Mouse (Mus musculus): ENCODE results near the gene Abca4. TPM values are rescaled to one million over a fixed set of nuclear protein-coding genes. Genes with fewer than 3 reads are reported as not detected.

Gene Abca4
- total and polyA plus RNA-seq, 2 experiments from 2014 or later: 1.1 to 3.1 TPM

GRCm38 (mm10) chr3:122018421-122018820 is 25.8 kb upstream of the Abca4 start:
- Histone ChIP-seq H3K27me3 (ENCODE audit: insufficient read depth, low read length) (no peaks in the 10 kb centered on the region), H3K4me3 (ENCODE audit: low read depth, low read length) (no peak overlapping the region), H3K9me3 (ENCODE audit: low read length) (no peaks in the 10 kb centered on the region), H3K9ac (no peak overlapping the region), H3K27ac (ENCODE audit: low read depth, low read length) (no peak overlapping the region), H3K4me2 (ENCODE audit: low read depth) (no peak overlapping the region), H3K4me1 (ENCODE audit: insufficient read depth) (no peaks in the 10 kb centered on the region), H3K36me3 (ENCODE audit: insufficient read depth) (no peaks in the 10 kb centered on the region)
- TF ChIP-seq CTCF (IDR thresholded peaks at IDR 0.05; ENCODE audit: low read depth): no peak
- no peak for ATAC-seq
- no peak for DNase-seq
- WGBS: 91% methylated on average over 7 of the region's 7 CpGs

DNA sequence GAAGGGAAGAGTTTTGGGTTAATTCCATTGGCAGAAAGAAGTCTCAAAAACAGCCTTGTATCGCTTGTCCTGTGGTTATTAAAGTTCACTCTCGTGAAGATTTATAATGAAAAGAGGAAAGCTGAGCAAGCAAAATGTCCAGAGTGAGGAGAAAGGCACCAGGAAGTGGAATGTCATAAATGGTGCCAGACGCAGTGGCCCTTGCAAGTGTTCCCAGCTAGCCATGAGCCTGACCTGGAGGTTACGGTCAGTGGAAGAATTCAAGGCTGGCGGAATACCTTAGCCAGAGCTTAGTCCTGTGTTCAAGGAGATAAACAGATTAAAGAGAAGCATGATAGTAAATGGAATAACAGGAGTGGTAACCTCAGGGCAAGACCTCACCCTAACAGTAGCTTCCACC is 25.1 kb upstream of the Abca4 start:
- H3K9me3 ChIP-seq (ENCODE audit: low read length): no peaks in the 10 kb centered on the region
- no peaks in the 10 kb centered on the region for H3K4me1 ChIP-seq (ENCODE audit: insufficient read depth)
- H3K4me3 ChIP-seq (ENCODE audit: low read depth, low read length): no peak overlapping the region
- ATAC-seq (no peak), DNase-seq (no peak)
- 92% methylated on average over 5 of the region's 5 CpGs for WGBS
- H3K9ac ChIP-seq: no peak overlapping the region
- H3K36me3 ChIP-seq (ENCODE audit: insufficient read depth): no peaks in the 10 kb centered on the region
- H3K4me2 ChIP-seq (ENCODE audit: low read depth): no peak overlapping the region
- no peak overlapping the region for H3K27ac ChIP-seq (ENCODE audit: low read depth, low read length)
- no peaks in the 10 kb centered on the region for H3K27me3 ChIP-seq (ENCODE audit: insufficient read depth, low read length)
- no peak for TF ChIP-seq CTCF (IDR thresholded peaks at IDR 0.05; ENCODE audit: low read depth)

- Histone ChIP-seq H3K9me3 (ENCODE audit: low read length) (no peaks in the 10 kb centered on the region), H3K9ac (no peak overlapping the region)
- DNase-seq: no peak
Observed at GRCm38 (mm10) chr3:122021029-122021652, 23.1 kb upstream of the Abca4 start.

DNA sequence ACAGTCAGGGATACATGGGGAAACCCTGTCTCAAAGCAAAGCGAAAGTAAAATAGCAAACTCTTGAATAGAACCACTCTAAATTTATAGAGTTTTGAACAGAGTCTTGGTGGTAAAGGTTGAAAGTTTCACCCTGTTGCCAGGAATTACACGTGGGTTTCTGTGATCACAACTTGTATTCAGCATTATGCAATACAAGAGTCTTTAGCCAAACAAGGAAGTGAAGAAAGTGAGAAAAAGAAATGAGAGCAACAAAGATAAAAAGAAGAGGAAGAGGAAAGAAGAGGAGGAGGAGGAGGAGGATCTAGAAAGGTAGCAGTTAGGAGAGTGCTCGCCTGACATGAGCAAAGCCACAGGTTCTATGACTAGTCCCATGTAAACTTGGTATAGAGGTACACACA is 21.9 kb upstream of the Abca4 start:
- no peak for ATAC-seq
- no peak overlapping the region for H3K4me3 ChIP-seq (ENCODE audit: low read depth, low read length)
- no peaks in the 10 kb centered on the region for H3K9me3 ChIP-seq (ENCODE audit: low read length)
- H3K36me3 ChIP-seq (ENCODE audit: insufficient read depth): no peaks in the 10 kb centered on the region
- no peak overlapping the region for H3K27ac ChIP-seq (ENCODE audit: low read depth, low read length)
- H3K4me2 ChIP-seq (ENCODE audit: low read depth): no peak overlapping the region
- TF ChIP-seq CTCF (IDR thresholded peaks at IDR 0.05; ENCODE audit: low read depth): no peak
- DNase-seq: no peak
- H3K9ac ChIP-seq: no peak overlapping the region
- no peaks in the 10 kb centered on the region for H3K27me3 ChIP-seq (ENCODE audit: insufficient read depth, low read length)
- H3K4me1 ChIP-seq (ENCODE audit: insufficient read depth): no peaks in the 10 kb centered on the region
- WGBS: 86% methylated on average over 3 of the region's 3 CpGs

More at GRCm38 (mm10) chr3:122021029-122021652, 23.1 kb upstream of the Abca4 start:
- no peak overlapping the region for H3K4me2 ChIP-seq (ENCODE audit: low read depth)
- no peak for ATAC-seq
- H3K4me3 ChIP-seq (ENCODE audit: low read depth, low read length): no peak overlapping the region
- H3K27ac ChIP-seq (ENCODE audit: low read depth, low read length): no peak overlapping the region
- no peaks in the 10 kb centered on the region for H3K36me3 ChIP-seq (ENCODE audit: insufficient read depth)
- no peak for TF ChIP-seq CTCF (IDR thresholded peaks at IDR 0.05; ENCODE audit: low read depth)
- no peaks in the 10 kb centered on the region for H3K27me3 ChIP-seq (ENCODE audit: insufficient read depth, low read length)
- 80% methylated on average over 8 of the region's 8 CpGs for WGBS
- H3K4me1 ChIP-seq (ENCODE audit: insufficient read depth): no peaks in the 10 kb centered on the region

DNA sequence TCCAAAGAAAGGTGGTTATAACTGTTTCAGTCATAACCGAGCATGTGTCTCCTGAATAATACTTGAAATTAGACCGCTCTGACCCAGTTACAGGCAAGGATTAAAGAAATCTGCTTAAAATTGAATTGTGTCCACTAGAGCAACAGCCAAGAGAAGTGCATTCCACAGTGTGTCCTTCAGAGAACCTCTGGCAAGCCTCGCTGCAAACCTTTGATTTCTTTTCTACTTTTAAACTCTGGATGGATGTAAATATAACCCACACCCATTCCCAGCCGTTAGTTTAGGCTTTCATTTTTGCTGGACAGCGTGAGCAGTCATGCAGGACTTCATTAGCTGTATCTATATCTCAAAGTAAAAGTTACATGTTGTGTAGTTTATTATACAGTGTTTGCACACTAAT is 17.6 kb upstream of the Abca4 start:
- Histone ChIP-seq H3K27ac (ENCODE audit: low read depth, low read length) (no peak overlapping the region), H3K4me3 (ENCODE audit: low read depth, low read length) (no peak overlapping the region), H3K4me2 (ENCODE audit: low read depth) (no peak overlapping the region), H3K36me3 (ENCODE audit: insufficient read depth) (no peaks in the 10 kb centered on the region), H3K9me3 (ENCODE audit: low read length) (no peaks in the 10 kb centered on the region), H3K9ac (no peak overlapping the region), H3K27me3 (ENCODE audit: insufficient read depth, low read length) (no peaks in the 10 kb centered on the region), H3K4me1 (ENCODE audit: insufficient read depth) (no peaks in the 10 kb centered on the region)
- WGBS: 61% methylated on average over 5 of the region's 5 CpGs
- no peak for DNase-seq
- no peak for TF ChIP-seq CTCF (IDR thresholded peaks at IDR 0.05; ENCODE audit: low read depth)
- no peak for ATAC-seq

- Histone ChIP-seq H3K36me3 (ENCODE audit: insufficient read depth) (no peaks in the 10 kb centered on the region), H3K9me3 (ENCODE audit: low read length) (no peaks in the 10 kb centered on the region), H3K27me3 (ENCODE audit: insufficient read depth, low read length) (no peaks in the 10 kb centered on the region), H3K4me2 (ENCODE audit: low read depth) (no peak overlapping the region), H3K9ac (no peak overlapping the region), H3K27ac (ENCODE audit: low read depth, low read length) (no peak overlapping the region), H3K4me3 (ENCODE audit: low read depth, low read length) (no peak overlapping the region), H3K4me1 (ENCODE audit: insufficient read depth) (no peaks in the 10 kb centered on the region)
- 92% methylated on average over 8 of the region's 8 CpGs for WGBS
- ATAC-seq (no peak), DNase-seq (no peak)
- no peak for TF ChIP-seq CTCF (IDR thresholded peaks at IDR 0.05; ENCODE audit: low read depth)
Observed at GRCm38 (mm10) chr3:122027776-122028175, 16.5 kb upstream of the Abca4 start.

DNA sequence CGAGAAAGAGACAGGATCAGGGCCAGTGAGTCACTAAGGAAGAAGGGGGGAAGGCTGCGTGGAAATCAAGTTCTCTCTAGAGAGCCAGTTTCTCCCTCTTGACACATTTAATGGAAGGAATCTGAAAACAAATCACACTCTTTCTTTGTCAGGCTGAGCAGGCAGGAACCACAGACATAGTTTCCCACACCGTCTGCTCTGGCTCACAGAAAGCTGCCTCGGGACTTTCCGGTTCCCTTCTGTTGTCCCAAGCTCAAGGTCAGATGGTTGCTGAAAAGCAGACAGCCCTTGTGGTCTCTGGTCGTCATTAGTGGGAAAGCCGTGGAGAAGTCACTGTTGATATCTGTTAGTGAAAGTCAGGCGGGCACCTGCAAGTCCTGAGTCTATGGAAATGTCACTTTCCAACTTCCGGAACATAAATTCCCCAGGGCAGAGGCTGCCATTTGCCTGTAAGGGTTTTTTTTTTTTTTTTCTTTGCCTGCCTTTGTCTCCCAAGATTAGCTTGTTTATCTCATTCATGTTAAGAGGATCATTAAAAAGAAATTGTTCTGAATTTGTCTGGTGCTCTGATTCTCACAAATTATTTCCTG is 10.9 kb upstream of the Abca4 start:
- TF ChIP-seq CTCF (IDR thresholded peaks at IDR 0.05; ENCODE audit: low read depth): no peak
- Histone ChIP-seq H3K9me3 (ENCODE audit: low read length) (0 out of 2 replicates have a peak, but pooled peaks cover 5% of the 10 kb centered on the region), H3K36me3 (ENCODE audit: insufficient read depth) (no peaks in the 10 kb centered on the region), H3K4me2 (ENCODE audit: low read depth) (no peak overlapping the region), H3K4me1 (ENCODE audit: insufficient read depth) (no peaks in the 10 kb centered on the region), H3K4me3 (ENCODE audit: low read depth, low read length) (no peak overlapping the region), H3K9ac (no peak overlapping the region), H3K27me3 (ENCODE audit: insufficient read depth, low read length) (no peaks in the 10 kb centered on the region), H3K27ac (ENCODE audit: low read depth, low read length) (no peak overlapping the region)
- ATAC-seq (no peak), DNase-seq (no peak)
- 38% methylated on average over 9 of the region's 9 CpGs for WGBS
